Mouse (Mus musculus) embryonic fibroblast, embryonic 13.5 days (primary cell): Measurements from ENCODE around the gene Awat1.

Experiments used
- CTCF ChIP-seq: IDR thresholded peaks from 2 replicates; pipeline ENCODE4 v1.5.1; 2011; ENCODE audit warnings: mild to moderate bottlenecking, control low read depth, low read length, moderate library complexity, borderline replicate concordance; ENCODE audit not compliant: insufficient read depth
- POLR2A ChIP-seq: IDR thresholded peaks from 2 replicates; pipeline ENCODE4 v1.6.1; 2011; ENCODE audit warnings: low read depth, mild to moderate bottlenecking, control low read depth, low read length, moderate library complexity

- no peak for TF ChIP-seq CTCF
- no peak for TF ChIP-seq POLR2A
These were observed 27.7 kb downstream of the Awat1 start for GRCm38 (mm10) chrX:100599755-100600154.
